Mouse (Mus musculus) hindbrain, embryonic 11.5 days (tissue): ENCODE results near the gene Fgfr2. TPM values are rescaled to one million over a fixed set of nuclear protein-coding genes. Genes with fewer than 3 reads are reported as not detected.

Experiments used
- ATAC-seq: fragments of 200-750 bp; cut with Nextera tagmentation; 2 replicates; pipeline ENCODE4 v1.8.0; 2017; ENCODE audit warnings: mild to moderate bottlenecking, moderate TSS enrichment, moderate library complexity; ENCODE audit not compliant: low FRiP score
- DNase-seq: peaks from one replicate; pipeline ENCODE4 v3.0.0-alpha.2; 2015; ENCODE audit warnings: low spot score
- H3K27ac ChIP-seq: fragments of 300-500 bp; sonication (generic); 2 replicates; pipeline ENCODE4 v1.5.1; 2014; ENCODE audit warnings: mild to moderate bottlenecking, low read depth, low read length
- H3K27me3 ChIP-seq: fragments of 300-500 bp; sonication (generic); 2 replicates; pipeline ENCODE4 v1.6.1; 2014; ENCODE audit warnings: mild to moderate bottlenecking, low read length, moderate library complexity, mixed read lengths; ENCODE audit not compliant: control insufficient read depth, insufficient read depth
- H3K36me3 ChIP-seq: fragments of 300-500 bp; sonication (generic); 2 replicates; pipeline ENCODE4 v1.6.1; 2014; ENCODE audit warnings: mild to moderate bottlenecking, low read length, moderate library complexity, mixed read lengths; ENCODE audit not compliant: control insufficient read depth, insufficient read depth
- H3K4me1 ChIP-seq: fragments of 300-500 bp; sonication (generic); replicated peaks from 2 replicates; pipeline ENCODE4 v1.6.1; 2014; ENCODE audit warnings: low read length, mixed read lengths; ENCODE audit not compliant: control insufficient read depth, insufficient read depth
- H3K4me2 ChIP-seq: fragments of 300-500 bp; sonication (generic); replicated peaks from 2 replicates; pipeline ENCODE4 v1.6.1; 2014; ENCODE audit warnings: mild to moderate bottlenecking, low read depth, low read length
- H3K4me3 ChIP-seq: fragments of 300-500 bp; sonication (generic); 2 replicates; pipeline ENCODE4 v1.5.1; 2014; ENCODE audit warnings: low read depth, low read length
- H3K9ac ChIP-seq: fragments of 300-500 bp; sonication (generic); 2 replicates; pipeline ENCODE4 v1.6.1; 2014; ENCODE audit warnings: low read depth, low read length
- H3K9me3 ChIP-seq: fragments of 300-500 bp; sonication (generic); 2 replicates; pipeline ENCODE4 v1.6.1; 2016; ENCODE audit warnings: low read length; ENCODE audit not compliant: control insufficient read depth
- WGBS: fragments of 180-500 bp; shearing (Covaris S2); extraction: QIAGEN DNeasy Blood & Tissue Kit; methylation state at CpG from one replicate; pipeline ENCODE4 v1.1.7; 2014; 5-methylcytosine and 5-hydroxymethylcytosine counted together
- polyA plus RNA-seq: library from polyadenylated mRNA; unstranded; fragments of >200 nt; fragmentation: Nextera tagmentation; extraction: Ambion mirVana; gene quantifications from 2 replicates; pipeline ENCODE4 v1.2.1, GENCODE M21; 2014

The Fgfr2 gene
- polyA plus RNA-seq, 1 experiment from 2014 or later: 71.3 TPM

GRCm38 (mm10) chr7:133008663-133009062 is 114.5 kb downstream of the Fgfr2 start:
- 83% methylated on average over 4 of the region's 4 CpGs for WGBS
- Histone ChIP-seq H3K4me1 (no peaks in the 10 kb centered on the region; the same call in 1 of the 2 replicates), H3K27ac (no peak overlapping the region), H3K4me2 (no peak overlapping the region), H3K27me3 (no peaks in the 10 kb centered on the region), H3K9me3 (no peaks in the 10 kb centered on the region), H3K9ac (no peak overlapping the region), H3K4me3 (no peak overlapping the region), H3K36me3 (no peaks in the 10 kb centered on the region)
- DNase-seq (no peak), ATAC-seq (no peak)

- H3K9ac ChIP-seq: no peak overlapping the region
- H3K4me2 ChIP-seq: no peak overlapping the region
- H3K36me3 ChIP-seq: no peaks in the 10 kb centered on the region
- H3K27ac ChIP-seq: no peak overlapping the region
- 86% methylated on average over 11 of the region's 11 CpGs for WGBS
- ATAC-seq (no peak), DNase-seq (no peak)
- no peaks in the 10 kb centered on the region for H3K9me3 ChIP-seq
- no peaks in the 10 kb centered on the region; the same call in 1 of the 2 replicates for H3K4me1 ChIP-seq
- H3K4me3 ChIP-seq: no peak overlapping the region
- no peaks in the 10 kb centered on the region for H3K27me3 ChIP-seq
These were observed 115.8 kb downstream of the Fgfr2 start for GRCm38 (mm10) chr7:133007343-133007742.

- Histone ChIP-seq H3K36me3 (no peaks in the 10 kb centered on the region), H3K4me2 (no peak overlapping the region), H3K9me3 (no peaks in the 10 kb centered on the region), H3K9ac (no peak overlapping the region), H3K4me1 (no peaks in the 10 kb centered on the region), H3K27me3 (no peaks in the 10 kb centered on the region), H3K27ac (no peak overlapping the region), H3K4me3 (no peak overlapping the region)
- ATAC-seq (no peak), DNase-seq (no peak)
- WGBS: 94% methylated on average over 7 of the region's 7 CpGs
These were observed 117.4 kb downstream of the Fgfr2 start for GRCm38 (mm10) chr7:133005772-133006171.

GRCm38 (mm10) chr7:133003421-133003820 is 119.7 kb downstream of the Fgfr2 start:
- Histone ChIP-seq H3K9ac (no peak overlapping the region), H3K4me3 (no peak overlapping the region), H3K4me2 (no peak overlapping the region), H3K4me1 (no peaks in the 10 kb centered on the region), H3K27me3 (no peaks in the 10 kb centered on the region), H3K9me3 (no peaks in the 10 kb centered on the region), H3K36me3 (peaks cover 2% of the 10 kb centered on the region; the same call in 1 of the 2 replicates), H3K27ac (no peak overlapping the region)
- no peak for ATAC-seq
- WGBS: 54% methylated on average over 3 of the region's 3 CpGs
- DNase-seq: peak; percentile 69

GRCm38 (mm10) chr7:133002271-133002670 is 120.9 kb downstream of the Fgfr2 start:
- 89% methylated on average over 6 of the region's 6 CpGs for WGBS
- no peak for ATAC-seq
- Histone ChIP-seq H3K4me1 (no peaks in the 10 kb centered on the region), H3K9me3 (no peaks in the 10 kb centered on the region), H3K9ac (no peak overlapping the region), H3K27me3 (no peaks in the 10 kb centered on the region), H3K4me3 (no peak overlapping the region), H3K27ac (no peak overlapping the region), H3K36me3 (peaks cover 2% of the 10 kb centered on the region; the same call in 1 of the 2 replicates), H3K4me2 (no peak overlapping the region)
- DNase-seq: no peak

GRCm38 (mm10) chr7:133001388-133001787 is 121.8 kb downstream of the Fgfr2 start:
- no peaks in the 10 kb centered on the region for H3K9me3 ChIP-seq
- ATAC-seq (no peak), DNase-seq (no peak)
- H3K4me1 ChIP-seq: no peaks in the 10 kb centered on the region
- H3K4me3 ChIP-seq: no peak overlapping the region
- WGBS: 96% methylated on average over 3 of the region's 3 CpGs
- H3K9ac ChIP-seq: no peak overlapping the region
- H3K36me3 ChIP-seq: peaks cover 5% of the 10 kb centered on the region; the same call in 1 of the 2 replicates
- H3K27ac ChIP-seq: no peak overlapping the region
- H3K27me3 ChIP-seq: no peaks in the 10 kb centered on the region
- H3K4me2 ChIP-seq: no peak overlapping the region

GRCm38 (mm10) chr7:132999061-132999460 is 124.1 kb downstream of the Fgfr2 start:
- H3K4me2 ChIP-seq: no peak overlapping the region
- DNase-seq: no peak
- no peaks in the 10 kb centered on the region for H3K27me3 ChIP-seq
- no peaks in the 10 kb centered on the region for H3K9me3 ChIP-seq
- H3K4me3 ChIP-seq: no peak overlapping the region
- H3K4me1 ChIP-seq: no peaks in the 10 kb centered on the region
- H3K9ac ChIP-seq: no peak overlapping the region
- peaks cover 8% of the 10 kb centered on the region; the same call in 1 of the 2 replicates for H3K36me3 ChIP-seq
- WGBS: 95% methylated on average over 11 of the region's 11 CpGs
- ATAC-seq: no peak
- H3K27ac ChIP-seq: no peak overlapping the region

- Histone ChIP-seq H3K4me1 (no peaks in the 10 kb centered on the region), H3K9me3 (no peaks in the 10 kb centered on the region), H3K36me3 (peaks cover 8% of the 10 kb centered on the region; the same call in 1 of the 2 replicates), H3K9ac (no peak overlapping the region), H3K27me3 (no peaks in the 10 kb centered on the region), H3K4me2 (no peak overlapping the region), H3K4me3 (no peak overlapping the region), H3K27ac (no peak overlapping the region)
- ATAC-seq (no peak), DNase-seq (no peak)
- 98% methylated on average over 12 of the region's 12 CpGs for WGBS
These were observed 124.5 kb downstream of the Fgfr2 start for GRCm38 (mm10) chr7:132998639-132999038.

GRCm38 (mm10) chr7:132996391-132996790 is 126.8 kb downstream of the Fgfr2 start:
- Histone ChIP-seq H3K36me3 (peaks cover 11% of the 10 kb centered on the region), H3K27me3 (no peaks in the 10 kb centered on the region), H3K9ac (no peak overlapping the region), H3K4me2 (no peak overlapping the region), H3K4me3 (no peak overlapping the region), H3K9me3 (no peaks in the 10 kb centered on the region), H3K4me1 (no peaks in the 10 kb centered on the region), H3K27ac (no peak overlapping the region)
- DNase-seq: no peak
- WGBS: 88% methylated on average over 5 of the region's 5 CpGs
- ATAC-seq: no peak
